Mouse (Mus musculus): ENCODE data around the gene Tmem219.
"Not testable (repeated sequence)": the region's sequence is repeated elsewhere in the genome, so short reads cannot be mapped to it uniquely, and the experiment has no call there.

DNA sequence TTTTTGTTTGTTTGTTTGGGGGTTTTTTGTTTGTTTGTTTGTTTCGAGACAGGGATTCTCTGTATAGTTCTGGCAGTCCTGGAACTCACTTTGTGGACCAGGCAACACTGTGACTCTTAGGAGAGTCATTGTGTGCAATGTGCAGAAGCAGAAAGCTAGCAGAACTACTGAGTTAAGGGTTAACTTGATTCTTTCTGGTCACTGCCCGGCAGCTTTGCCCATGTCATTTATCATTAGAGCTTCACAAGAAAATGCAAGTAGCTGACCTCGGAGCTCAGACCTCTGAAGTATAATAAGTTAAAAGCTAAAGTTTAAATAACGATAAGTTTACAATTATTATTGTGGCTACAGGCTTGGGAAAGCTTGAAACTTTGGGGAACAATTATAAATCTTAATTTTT lies 4.4 kb downstream of the Tmem219 start:
- TF ChIP-seq POLR2A, CTCF (IDR thresholded peaks at IDR 0.05; ENCODE audit: insufficient read depth, low read depth, low read length): not testable (repeated sequence)
